Mouse (Mus musculus): ENCODE results near the gene Bax. TPM values are rescaled to one million over a fixed set of nuclear protein-coding genes. Genes with fewer than 3 reads are reported as not detected.

Gene Bax
- polyA plus RNA-seq, 1 experiment from 2014 or later = 60.8 TPM

GRCm38 (mm10) chr7:45477003-45477402 lies 10.3 kb upstream of the Bax start:
- DNase-seq (peak; percentile 60), ATAC-seq (peak; percentile 60; the same call in 1 of the 2 replicates)
- Histone ChIP-seq H3K4me3 (ENCODE audit: low read depth, low read length) (no peak overlapping the region), H3K9ac (replicated peaks) (no peak overlapping the region), H3K4me2 (ENCODE audit: low read depth, low read length) (no peak overlapping the region), H3K9me3 (ENCODE audit: low read length) (no peaks in the 10 kb centered on the region), H3K36me3 (replicated peaks; ENCODE audit: insufficient read depth, low read length) (peaks cover 9% of the 10 kb centered on the region), H3K27ac (ENCODE audit: low read depth) (no peak overlapping the region), H3K27me3 (ENCODE audit: insufficient read depth, low read length) (no peaks in the 10 kb centered on the region), H3K4me1 (ENCODE audit: insufficient read depth) (peaks cover 4% of the 10 kb centered on the region; the same call in 1 of the 2 replicates)
- WGBS (ENCODE audit: insufficient replicate concordance) = 20% methylated on average over 3 of the region's 3 CpGs
- TF ChIP-seq CTCF (IDR thresholded peaks at IDR 0.05; ENCODE audit: low read depth) = peak; percentile 89
- no peak for TF ChIP-seq EP300 (IDR thresholded peaks at IDR 0.05; ENCODE audit: low read depth)

GRCm38 (mm10) chr7:45476453-45476852 lies 9.8 kb upstream of the Bax start:
- no peak overlapping the region for H3K4me3 ChIP-seq (ENCODE audit: low read depth, low read length)
- no peak for ATAC-seq

DNA sequence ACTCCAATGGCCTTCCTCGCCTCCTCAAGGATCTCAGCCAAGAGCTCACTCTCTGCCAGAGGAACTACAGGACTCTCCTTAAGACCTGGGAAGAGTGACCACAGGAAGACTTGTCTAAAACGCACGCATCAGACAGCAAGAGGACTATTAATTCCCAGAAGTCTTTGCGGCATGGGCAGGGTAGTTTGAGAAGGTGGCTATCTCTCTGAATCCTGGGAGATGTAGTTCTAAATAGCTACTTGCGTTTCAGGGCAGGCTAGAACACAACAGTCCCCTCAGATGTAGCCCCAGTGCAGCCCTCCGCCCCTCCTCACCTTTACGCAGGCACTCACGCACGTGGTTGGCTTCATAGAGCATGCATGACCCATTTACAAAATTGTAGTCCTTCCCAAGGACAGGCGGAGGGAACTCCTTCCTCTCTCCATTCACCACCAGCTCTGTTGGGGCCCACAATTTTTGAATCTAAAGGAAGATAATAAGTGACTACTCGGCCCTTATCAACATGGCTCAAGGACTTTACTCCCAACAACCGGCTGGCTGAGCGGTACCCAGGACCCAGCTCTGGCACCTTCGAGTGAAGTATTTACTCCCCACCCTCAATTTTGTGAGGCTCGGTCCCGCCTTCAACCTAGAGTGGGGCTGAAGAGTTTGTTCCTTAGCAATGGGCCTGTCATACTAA lies 8.7 kb upstream of the Bax start:
- DNase-seq = no peak
- Histone ChIP-seq H3K4me3 (ENCODE audit: low read depth, low read length) (no peak overlapping the region), H3K9me3 (ENCODE audit: low read length) (no peaks in the 10 kb centered on the region), H3K4me1 (ENCODE audit: insufficient read depth) (peaks cover 2% of the 10 kb centered on the region; the same call in 1 of the 2 replicates), H3K27ac (ENCODE audit: low read depth) (no peak overlapping the region), H3K27me3 (ENCODE audit: insufficient read depth, low read length) (no peaks in the 10 kb centered on the region), H3K36me3 (replicated peaks; ENCODE audit: insufficient read depth, low read length) (peaks cover 9% of the 10 kb centered on the region), H3K9ac (replicated peaks) (no peak overlapping the region), H3K4me2 (ENCODE audit: low read depth, low read length) (peak overlapping the region; percentile 26; the same call in 1 of the 2 replicates)
- WGBS (ENCODE audit: insufficient replicate concordance) = 64% methylated on average over 16 of the region's 16 CpGs
- ATAC-seq = no peak
- TF ChIP-seq EP300 (IDR thresholded peaks at IDR 0.05; ENCODE audit: low read depth) = no peak
- no peak for TF ChIP-seq CTCF (IDR thresholded peaks at IDR 0.05; ENCODE audit: low read depth)

More at GRCm38 (mm10) chr7:45476453-45476852, 9.8 kb upstream of the Bax start:
- no peak for DNase-seq
- Histone ChIP-seq H3K27me3 (ENCODE audit: insufficient read depth, low read length) (no peaks in the 10 kb centered on the region), H3K36me3 (replicated peaks; ENCODE audit: insufficient read depth, low read length) (peaks cover 9% of the 10 kb centered on the region), H3K4me2 (ENCODE audit: low read depth, low read length) (no peak overlapping the region), H3K27ac (ENCODE audit: low read depth) (no peak overlapping the region), H3K4me1 (ENCODE audit: insufficient read depth) (peaks cover 2% of the 10 kb centered on the region; the same call in 1 of the 2 replicates), H3K9ac (replicated peaks) (no peak overlapping the region), H3K9me3 (ENCODE audit: low read length) (no peaks in the 10 kb centered on the region)
- WGBS (ENCODE audit: insufficient replicate concordance) = 40% methylated on average over 1 of the region's 1 CpGs
- TF ChIP-seq CTCF (IDR thresholded peaks at IDR 0.05; ENCODE audit: low read depth) (no peak), EP300 (IDR thresholded peaks at IDR 0.05; ENCODE audit: low read depth) (no peak)

DNA sequence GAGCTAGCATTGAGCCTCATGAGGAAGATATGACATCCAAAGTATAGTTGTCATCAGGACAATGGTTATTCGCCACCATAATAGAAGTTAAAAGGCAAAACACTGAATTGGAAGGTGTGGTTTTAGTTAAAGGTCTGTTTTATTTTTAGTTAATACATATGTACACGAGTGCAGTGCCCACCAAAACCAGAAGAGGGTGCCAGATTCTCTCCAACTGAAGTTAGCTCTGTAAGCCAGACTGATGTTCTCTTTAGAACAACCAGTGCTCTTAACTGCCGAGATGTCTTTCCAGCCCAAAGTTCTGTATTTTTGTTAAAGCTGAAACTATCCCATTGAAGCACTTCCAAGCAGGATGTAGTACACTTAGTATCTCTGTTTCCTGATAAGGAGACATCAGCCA lies 4.2 kb upstream of the Bax start:
- no peaks in the 10 kb centered on the region for H3K27me3 ChIP-seq (ENCODE audit: insufficient read depth, low read length)
- 8% methylated on average over 3 of the region's 3 CpGs for WGBS (ENCODE audit: insufficient replicate concordance)
- H3K27ac ChIP-seq (ENCODE audit: low read depth) = no peak overlapping the region
- no peak overlapping the region for H3K4me2 ChIP-seq (ENCODE audit: low read depth, low read length)
- peaks cover 11% of the 10 kb centered on the region for H3K4me1 ChIP-seq (ENCODE audit: insufficient read depth)
- peak; percentile 88 for TF ChIP-seq CTCF (IDR thresholded peaks at IDR 0.05; ENCODE audit: low read depth)
- no peak for TF ChIP-seq EP300 (IDR thresholded peaks at IDR 0.05; ENCODE audit: low read depth)
- H3K4me3 ChIP-seq (ENCODE audit: low read depth, low read length) = no peak overlapping the region
- no peaks in the 10 kb centered on the region for H3K9me3 ChIP-seq (ENCODE audit: low read length)
- ATAC-seq (no peak), DNase-seq (peak; percentile 82)
- H3K36me3 ChIP-seq (replicated peaks; ENCODE audit: insufficient read depth, low read length) = peaks cover 5% of the 10 kb centered on the region
- no peak overlapping the region for H3K9ac ChIP-seq (replicated peaks)

- Histone ChIP-seq H3K27ac (ENCODE audit: low read depth) (no peak overlapping the region; the same call in 1 of the 2 replicates), H3K36me3 (replicated peaks; ENCODE audit: insufficient read depth, low read length) (peaks cover 20% of the 10 kb centered on the region), H3K9ac (replicated peaks) (peak overlapping the region; percentile 84), H3K27me3 (ENCODE audit: insufficient read depth, low read length) (no peaks in the 10 kb centered on the region), H3K9me3 (ENCODE audit: low read length) (no peaks in the 10 kb centered on the region), H3K4me3 (ENCODE audit: low read depth, low read length) (peak overlapping the region; percentile 93), H3K4me1 (ENCODE audit: insufficient read depth) (peaks cover 16% of the 10 kb centered on the region), H3K4me2 (ENCODE audit: low read depth, low read length) (peak overlapping the region; percentile 98)
- TF ChIP-seq EP300 (IDR thresholded peaks at IDR 0.05; ENCODE audit: low read depth) (no peak), CTCF (IDR thresholded peaks at IDR 0.05; ENCODE audit: low read depth) (no peak)
- DNase-seq = no peak
- WGBS (ENCODE audit: insufficient replicate concordance) = 41% methylated on average over 7 of the region's 7 CpGs
- peak; percentile 24 for ATAC-seq
Measured at GRCm38 (mm10) chr7:45467090-45467670, 482 bp upstream of the Bax start.

GRCm38 (mm10) chr7:45465549-45465948 lies 1.1 kb downstream of the Bax start:
- no peaks in the 10 kb centered on the region for H3K27me3 ChIP-seq (ENCODE audit: insufficient read depth, low read length)
- H3K4me1 ChIP-seq (ENCODE audit: insufficient read depth) = peaks cover 26% of the 10 kb centered on the region
- H3K9ac ChIP-seq (replicated peaks) = peak overlapping the region; percentile 84
- H3K9me3 ChIP-seq (ENCODE audit: low read length) = no peaks in the 10 kb centered on the region
- no peak for DNase-seq
- peak overlapping the region; percentile 98 for H3K4me2 ChIP-seq (ENCODE audit: low read depth, low read length)
- H3K36me3 ChIP-seq (replicated peaks; ENCODE audit: insufficient read depth, low read length) = peaks cover 26% of the 10 kb centered on the region
- peak overlapping the region; percentile 93 for H3K4me3 ChIP-seq (ENCODE audit: low read depth, low read length)
- WGBS (ENCODE audit: insufficient replicate concordance) = 65% methylated on average over 9 of the region's 9 CpGs
- no peak overlapping the region for H3K27ac ChIP-seq (ENCODE audit: low read depth)
- no peak for ATAC-seq
- TF ChIP-seq CTCF (IDR thresholded peaks at IDR 0.05; ENCODE audit: low read depth) = 0 out of 2 replicates have a peak, but pooled peaks have one; percentile 11
- no peak for TF ChIP-seq EP300 (IDR thresholded peaks at IDR 0.05; ENCODE audit: low read depth)
